Mouse (Mus musculus): ENCODE measurements around the gene Nutm1.
"Not testable (repeated sequence)": the region's sequence is repeated elsewhere in the genome, so short reads cannot be mapped to it uniquely, and the experiment has no call there.

Nutm1 gene

DNA sequence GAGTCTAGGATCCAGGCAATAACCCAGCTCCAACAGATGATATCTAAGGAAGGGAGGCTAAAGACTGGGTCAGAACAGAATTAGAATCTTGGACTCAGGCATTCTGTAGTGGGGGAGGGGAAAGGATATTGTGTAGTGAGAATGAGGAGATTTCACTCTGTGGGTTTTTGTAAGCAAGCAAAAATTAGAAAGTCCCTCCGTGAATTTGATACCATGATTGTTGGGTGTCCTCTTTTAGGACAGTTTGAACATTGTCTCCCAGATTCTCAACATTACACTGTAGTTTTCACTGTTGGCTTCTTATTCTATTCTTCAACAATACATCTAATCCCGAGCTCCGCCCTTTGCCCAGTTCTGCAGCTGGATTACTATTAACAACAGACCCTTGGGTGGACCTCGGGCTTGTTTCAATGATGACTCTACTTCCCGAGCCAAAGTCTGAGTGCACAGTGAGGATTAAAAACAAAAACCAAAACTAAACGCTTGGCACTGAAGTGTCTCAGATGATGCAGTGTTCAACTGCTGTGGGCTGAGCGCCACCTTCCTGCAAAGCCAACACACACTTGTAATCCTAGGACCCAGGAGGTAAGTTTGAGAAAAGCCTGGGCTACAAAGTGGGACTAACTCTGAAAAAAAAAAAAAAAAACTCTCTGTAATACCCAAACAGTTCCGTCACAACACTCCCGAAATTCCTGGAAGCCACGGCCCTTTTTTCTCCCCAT, at the start of gene Nutm1:
Nutm1 (minus strand) TSS at position 51 of the 722 bp plus-strand sequence.
- DNase-seq (ENCODE audit: low spot score in 2 of 2): no peak

DNA sequence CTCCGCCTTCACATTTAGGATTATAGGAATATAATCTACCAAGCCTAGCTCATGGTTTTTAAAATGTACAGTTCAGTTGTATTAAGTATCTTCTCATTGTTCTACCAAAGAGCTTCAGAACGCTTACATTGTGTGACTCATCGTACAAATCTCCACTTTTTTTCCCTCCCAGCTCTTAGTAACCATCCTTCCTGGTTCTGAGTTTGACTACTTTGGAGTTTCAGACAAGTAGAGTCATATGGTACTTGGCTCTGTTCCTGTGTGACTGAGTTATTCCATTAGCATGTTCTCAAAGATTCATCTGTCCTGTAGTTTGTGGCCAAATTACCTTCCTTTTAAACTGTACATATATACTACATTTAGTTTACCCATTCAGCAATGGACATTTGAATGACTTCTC, 49.6 kb upstream of the Nutm1 start:
- no peak for DNase-seq (ENCODE audit: low spot score in 2 of 2)

DNA sequence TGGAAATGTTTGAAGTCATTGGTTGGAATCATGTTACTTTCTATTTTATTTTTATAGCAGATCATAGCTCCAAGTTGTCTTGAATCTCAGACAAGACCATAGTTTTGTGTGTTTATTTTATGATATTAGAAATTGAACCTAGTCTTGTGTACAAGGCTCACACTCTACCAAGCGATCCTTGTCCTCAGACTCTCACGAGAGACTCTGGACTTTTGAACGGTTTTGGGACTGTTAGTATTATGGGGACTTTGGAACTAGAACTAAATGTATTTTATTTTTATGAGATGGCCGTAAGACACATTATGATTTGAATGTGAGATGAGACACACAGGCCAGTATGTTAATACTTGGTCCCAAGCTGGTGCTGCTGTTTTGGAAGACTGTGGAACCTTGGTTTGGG, 39.1 kb upstream of the Nutm1 start:
- no peak for DNase-seq (ENCODE audit: low spot score in 2 of 2)

DNA sequence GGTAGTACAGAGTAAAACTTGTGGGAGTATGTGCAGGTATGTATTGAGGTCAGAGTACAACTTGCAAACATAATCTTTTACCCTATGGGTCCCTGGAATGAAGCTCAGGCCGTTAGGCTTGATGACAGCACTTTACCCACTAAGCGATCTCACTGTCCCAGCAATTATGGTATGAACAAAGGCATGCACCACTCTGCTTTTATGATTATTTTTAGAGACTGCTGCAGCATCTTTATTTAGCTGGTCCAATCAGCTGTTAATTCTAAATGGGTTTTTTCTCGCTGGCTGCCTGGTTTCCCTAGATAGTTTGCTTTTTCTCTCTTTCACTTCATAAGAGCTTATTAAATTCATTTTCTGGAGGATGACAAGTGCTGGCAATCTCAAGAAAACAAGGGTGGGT, 37.1 kb upstream of the Nutm1 start:
- no peak for DNase-seq (ENCODE audit: low spot score in 2 of 2)

DNA sequence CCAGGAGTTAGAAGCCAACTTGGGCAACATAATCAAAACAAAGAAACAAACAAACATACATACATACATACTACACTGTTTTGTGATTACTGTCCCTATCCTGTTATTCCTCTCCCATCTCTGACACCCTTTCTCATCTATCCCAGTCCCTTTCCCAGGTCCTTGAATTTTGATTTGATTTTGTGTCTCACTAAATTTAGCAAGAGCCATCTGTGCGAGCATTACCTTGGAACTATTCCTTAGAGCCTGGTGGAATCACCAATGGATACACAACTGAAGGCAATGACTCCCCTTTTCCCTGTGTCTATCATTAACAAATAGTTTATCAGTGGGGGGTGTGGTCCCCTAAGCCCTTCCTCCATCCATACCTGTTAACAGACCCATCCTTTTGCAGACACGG, 33.7 kb upstream of the Nutm1 start:
- no peak for DNase-seq (ENCODE audit: low spot score in 2 of 2)

DNA sequence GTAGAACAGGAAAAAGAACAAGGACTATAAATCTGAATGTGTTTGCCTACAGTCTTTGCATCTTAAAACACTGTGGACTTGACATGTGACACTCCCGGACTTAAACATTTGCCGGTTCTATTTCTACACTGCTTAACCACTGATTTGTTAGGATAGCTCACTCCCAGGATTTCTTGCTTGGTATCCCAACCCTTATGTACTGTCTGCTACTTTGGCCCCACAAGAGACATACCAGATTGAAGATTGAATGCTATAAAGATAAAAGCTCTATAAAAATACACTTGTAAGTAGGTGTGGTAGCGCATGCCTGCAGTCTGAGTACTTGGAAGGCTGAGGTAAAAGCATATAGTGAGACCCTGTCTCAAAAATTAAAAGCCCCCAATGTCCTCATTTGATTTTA, 30.4 kb upstream of the Nutm1 start:
- DNase-seq (ENCODE audit: low spot score in 2 of 2): no peak

DNA sequence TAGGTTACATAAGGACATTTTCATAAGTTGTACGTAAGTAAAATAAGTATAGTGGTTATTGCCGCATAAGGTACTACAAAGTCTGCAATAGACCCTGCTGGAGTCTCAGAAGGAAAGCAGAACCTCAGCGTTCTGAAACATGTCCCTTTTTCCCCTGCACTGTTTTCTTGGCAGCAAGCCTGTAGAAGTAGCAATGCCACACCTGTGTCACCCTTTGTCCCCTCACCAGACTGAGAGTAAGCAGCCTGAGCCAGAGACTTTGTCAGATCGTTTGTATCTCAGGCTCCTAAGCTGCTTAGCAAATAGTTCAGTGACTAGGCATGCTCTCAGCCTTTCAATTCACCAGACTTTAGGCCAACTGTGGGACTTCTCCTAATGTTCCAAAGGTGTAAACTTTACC, 28.0 kb upstream of the Nutm1 start:
- no peak for DNase-seq (ENCODE audit: low spot score in 2 of 2)

DNA sequence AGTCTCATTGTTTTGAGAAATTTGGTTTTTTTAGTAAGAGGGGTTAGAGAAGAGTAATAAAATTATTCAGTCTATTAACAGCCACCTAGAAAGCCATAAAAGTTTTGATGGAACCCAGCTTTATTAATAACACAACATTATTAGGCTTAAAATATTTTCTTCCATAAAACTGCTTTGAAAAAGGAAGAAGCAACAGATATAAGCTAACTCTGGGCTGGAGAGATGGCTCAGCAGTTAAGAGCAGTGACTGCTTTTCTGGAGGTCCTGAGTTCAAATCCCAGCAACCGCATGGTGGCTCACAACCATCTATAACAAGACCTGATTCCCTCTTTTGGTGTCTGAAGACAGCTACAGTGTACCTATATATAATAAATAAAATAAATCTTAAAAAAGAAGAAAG, 27.0 kb upstream of the Nutm1 start:
- DNase-seq (ENCODE audit: low spot score in 2 of 2): not testable (repeated sequence)

DNA sequence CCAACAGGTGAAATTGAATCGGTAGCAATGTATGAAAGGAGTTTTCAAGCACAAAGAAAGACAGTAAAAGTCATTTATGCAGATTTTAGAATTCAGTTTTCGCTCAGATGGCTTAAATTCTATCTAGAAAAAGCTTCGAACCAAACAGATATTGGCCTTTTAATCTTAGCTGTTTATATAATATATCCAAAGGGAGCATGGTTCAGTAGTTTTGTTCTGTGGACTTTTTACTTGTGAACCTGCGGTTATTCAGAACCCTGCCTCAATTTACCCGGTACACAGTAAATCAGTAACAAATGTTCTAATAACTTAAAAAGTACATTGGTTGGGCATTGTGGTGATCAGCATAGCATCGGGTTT, 25.9 kb upstream of the Nutm1 start:
- no peak for DNase-seq (ENCODE audit: low spot score in 2 of 2)

DNA sequence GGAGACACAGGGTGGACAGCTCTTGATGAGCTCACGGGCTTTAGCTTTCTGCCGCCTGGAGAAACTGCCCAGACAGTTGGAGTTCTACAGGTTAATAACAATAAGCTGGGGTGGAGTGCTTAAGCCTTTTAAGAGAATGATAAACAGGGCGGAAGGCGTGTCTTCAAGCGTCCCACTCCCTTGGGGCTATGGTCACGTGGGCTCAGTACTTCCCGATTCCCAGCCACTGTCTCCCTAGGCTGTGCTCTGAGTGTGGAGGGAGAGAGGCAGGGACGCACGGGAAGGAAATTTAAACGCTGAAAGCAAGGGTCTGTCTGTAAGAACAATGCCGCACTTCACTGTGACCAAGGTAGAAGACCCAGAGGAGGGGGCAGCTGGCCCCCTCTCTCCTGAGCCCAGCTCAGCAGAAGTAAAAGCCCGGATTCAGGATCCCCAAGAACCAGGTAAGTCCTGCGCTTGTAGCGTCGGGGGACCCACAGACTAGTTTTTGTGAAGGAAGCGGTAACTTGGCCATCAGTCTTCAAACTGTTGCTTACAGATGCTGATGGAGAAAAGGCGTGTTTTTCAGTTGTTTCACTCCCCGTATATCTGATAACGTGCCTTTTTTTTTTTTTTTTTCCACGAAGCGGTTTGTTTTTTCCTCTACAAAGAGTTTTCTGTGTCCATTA, 25.4 kb upstream of the Nutm1 start:
- DNase-seq (ENCODE audit: low spot score in 2 of 2): no peak

DNA sequence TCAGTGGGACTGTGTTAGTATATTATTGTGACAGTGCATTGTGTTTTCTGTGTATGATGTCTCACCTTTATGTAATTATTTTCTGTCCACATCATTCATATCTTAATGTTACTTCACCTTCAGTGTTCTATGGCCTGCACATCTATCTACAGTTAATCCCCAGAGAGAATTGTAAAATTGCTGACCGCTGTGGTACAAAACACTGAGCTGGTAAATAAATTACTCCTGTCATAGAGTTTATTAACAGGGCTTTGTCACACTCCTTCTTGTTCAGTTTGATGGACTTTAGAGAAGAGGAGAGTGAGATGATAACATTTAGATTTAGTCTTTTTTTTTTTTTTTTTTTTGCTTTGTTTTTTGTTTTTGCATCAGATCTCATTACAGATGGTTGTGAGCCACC, 23.8 kb upstream of the Nutm1 start:
- DNase-seq (ENCODE audit: low spot score in 2 of 2): no peak

DNA sequence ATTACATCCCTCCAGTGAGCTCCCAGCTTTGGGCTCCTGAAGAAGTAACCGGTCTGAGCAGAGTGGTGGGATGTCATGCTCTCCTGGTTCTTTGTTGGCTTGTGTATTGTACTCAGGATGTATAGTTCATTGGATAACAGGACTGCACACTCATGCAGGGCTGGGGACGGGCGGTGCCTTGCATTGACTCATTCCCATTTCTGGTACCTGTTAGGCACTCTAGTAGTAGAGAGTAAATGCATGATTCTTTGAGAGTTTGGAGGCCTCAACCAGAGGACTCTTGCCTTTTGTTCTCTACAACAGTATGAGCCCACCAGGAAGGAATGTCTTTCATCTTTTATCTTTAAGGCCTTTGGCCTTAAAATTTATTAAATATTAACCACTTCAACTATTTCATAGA, 17.8 kb upstream of the Nutm1 start:
- no peak for DNase-seq (ENCODE audit: low spot score in 2 of 2)

DNA sequence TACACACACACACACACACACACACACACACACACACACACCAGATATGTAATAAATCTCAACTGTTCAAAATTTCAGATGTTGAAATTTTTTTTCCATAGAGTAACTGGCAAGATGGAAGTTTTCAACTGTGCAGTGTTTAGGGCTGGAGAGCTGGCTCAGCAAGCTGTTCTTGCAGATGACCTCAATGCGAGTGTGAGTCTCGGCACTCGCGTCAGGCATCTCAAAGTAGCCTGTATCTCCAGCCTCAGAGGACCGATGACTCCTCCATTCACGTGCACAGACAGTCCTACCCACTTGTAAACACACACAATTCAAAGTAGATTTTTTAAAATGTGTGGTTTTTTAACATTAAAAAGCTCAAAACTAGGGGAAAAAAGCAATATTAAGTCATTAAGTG, 14.4 kb upstream of the Nutm1 start:
- DNase-seq (ENCODE audit: low spot score in 2 of 2): no peak

DNA sequence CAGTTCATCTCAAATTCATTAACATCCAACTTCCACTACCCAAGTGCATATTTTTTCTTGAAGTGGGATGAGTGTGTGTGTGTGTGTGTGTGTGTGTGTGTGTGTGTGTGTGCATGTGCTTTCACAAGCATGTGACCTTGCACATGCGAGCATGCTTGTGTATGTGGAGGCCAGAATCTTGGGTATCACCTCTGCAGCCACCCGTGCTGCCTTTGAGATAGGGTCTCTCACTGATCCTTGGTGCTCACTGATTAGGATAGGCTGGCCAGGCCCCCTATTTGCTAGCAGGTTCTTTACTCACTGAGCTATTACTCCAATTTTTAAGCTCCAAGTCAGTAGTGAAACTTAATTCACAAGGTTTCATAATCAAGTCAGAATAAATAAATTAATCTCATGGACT, 13.8 kb upstream of the Nutm1 start:
- no peak for DNase-seq (ENCODE audit: low spot score in 2 of 2)

DNA sequence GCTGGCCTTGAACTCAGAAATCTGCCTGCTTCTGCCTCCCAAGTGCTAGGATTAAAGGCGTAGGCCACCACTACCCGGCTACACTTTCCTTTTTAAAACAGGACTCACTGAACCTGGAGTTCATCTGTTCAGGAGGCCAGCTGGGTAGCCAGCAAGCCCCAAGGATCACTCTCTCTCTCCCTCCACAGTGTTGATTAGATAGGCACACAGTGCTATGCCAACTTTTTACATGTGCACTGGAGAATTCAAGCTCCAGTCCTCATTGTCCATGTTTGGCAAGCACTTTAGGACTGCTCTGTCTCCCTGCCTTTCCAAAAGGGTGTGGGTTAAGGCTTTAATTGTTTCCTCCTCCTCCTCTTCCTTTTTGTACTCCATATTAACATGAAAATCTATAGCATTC, 10.9 kb upstream of the Nutm1 start:
- DNase-seq (ENCODE audit: low spot score in 2 of 2): no peak

DNA sequence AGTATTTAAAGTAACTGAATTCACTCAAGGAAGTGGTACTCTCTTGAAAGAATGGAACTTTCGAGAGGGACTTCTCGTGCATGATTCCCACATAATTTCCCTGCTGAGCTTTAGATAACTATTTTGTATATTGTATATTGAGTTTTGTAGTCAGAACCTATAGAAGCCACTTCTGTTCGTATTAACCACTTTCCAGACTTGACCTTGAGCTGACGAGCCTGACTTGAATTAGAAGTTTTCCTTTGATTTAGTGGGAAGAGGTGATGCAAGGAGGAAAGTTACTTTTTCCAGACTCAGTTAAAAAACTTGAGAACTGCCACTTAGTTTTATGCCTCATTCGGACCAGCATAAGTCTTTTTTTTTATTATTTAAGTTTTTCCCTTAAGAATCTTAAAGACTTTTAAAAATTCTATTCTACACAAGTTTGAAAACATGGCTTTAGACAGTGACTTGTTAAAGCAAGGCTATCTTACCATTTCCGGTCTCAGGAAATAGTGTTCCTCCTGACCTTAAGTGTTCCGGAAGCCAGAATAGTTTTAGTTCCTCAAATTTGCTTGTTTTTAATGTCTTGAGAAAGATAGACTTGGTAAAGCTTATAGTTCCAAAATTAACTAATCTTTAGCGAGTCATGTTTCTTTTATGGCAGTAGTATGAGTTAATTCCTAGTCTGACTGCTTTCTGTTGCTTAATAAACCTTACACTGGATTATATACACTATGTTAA, 8.6 kb upstream of the Nutm1 start:
- no peak for DNase-seq (ENCODE audit: low spot score in 2 of 2)

DNA sequence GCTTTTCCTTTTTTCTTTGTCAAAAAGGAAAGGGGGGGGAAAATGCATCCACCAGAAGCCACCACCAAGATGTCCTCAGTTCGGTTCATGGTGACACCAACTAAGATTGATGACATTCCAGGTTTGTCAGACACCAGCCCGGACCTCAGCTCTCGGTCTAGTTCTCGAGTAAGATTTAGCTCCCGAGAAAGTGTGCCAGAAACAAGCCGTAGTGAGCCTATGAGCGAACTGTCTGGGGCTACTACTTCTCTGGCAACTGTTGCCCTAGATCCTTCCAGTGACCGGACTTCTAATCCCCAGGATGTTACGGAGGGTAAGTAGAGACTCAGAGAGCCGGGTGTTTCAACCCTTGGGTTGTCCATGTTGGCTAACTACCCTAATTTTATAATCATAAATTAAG, 7.7 kb upstream of the Nutm1 start:
- DNase-seq (ENCODE audit: low spot score in 2 of 2): no peak

DNA sequence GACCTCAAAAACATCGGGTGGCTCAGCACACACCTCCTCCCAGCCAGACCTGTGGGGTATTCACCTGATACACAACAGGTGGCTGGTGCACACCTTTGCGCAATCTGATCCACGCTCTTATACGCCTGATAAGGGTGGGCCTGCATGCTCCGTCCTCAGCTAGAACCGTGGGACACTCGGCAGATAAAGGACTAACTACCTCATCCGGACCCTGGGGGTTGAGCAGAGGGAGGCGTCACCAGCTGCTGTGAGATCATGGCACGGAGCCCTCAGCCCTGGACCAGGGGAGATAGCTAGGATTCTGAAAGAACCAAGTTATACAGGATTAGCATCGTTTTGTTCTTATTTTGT, 7.1 kb upstream of the Nutm1 start, which contains the start of gene Gm21985:
Gm21985 (plus strand) TSS at position 73 of the 351 bp plus-strand sequence.
- DNase-seq (ENCODE audit: low spot score in 2 of 2): peak; percentile 53 to 54

DNA sequence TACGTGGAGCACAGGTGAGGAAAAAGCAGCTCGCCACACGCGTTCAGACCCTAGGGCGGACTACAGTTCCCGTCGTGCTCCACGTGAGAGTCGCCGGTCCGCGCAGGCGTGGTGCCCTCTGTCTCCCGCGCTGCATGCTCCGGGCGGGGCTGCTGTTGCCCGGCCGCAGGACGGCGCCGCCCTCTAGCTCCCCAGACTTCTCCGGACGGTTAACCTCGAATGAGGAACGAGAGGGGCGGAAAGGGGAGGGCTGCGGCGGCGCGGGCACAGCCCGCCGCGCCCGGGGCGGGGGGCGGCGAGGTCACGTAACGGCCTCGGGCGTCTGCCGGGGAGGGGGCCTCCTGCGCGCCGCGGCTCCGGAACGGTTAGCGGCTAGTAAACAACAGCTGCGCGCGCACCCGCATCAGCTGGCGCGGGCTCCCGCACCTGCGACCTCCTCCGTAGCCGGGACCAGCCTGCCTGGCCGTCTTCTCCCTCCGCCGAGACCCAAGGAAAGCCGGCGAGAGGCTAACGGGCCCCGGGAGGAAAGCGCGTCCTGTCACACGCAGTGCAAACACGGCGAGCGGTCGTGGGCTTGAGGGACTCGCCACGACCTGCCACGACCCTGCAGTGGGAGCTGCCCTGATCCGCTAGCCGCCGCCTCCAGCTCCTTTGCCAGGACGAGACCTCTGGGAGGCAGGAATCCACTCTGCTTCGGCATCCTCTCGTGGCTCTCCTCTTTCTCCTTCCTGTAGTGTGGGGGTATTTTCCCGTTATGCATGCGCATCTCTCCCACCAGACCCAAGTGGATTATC, 6.6 kb upstream of the Nutm1 start, which contains the start of gene Slc12a6:
Slc12a6 (plus strand) TSS at position 378 of the 794 bp plus-strand sequence.
- DNase-seq (ENCODE audit: low spot score in 2 of 2): peak; percentile 91 to 94

DNA sequence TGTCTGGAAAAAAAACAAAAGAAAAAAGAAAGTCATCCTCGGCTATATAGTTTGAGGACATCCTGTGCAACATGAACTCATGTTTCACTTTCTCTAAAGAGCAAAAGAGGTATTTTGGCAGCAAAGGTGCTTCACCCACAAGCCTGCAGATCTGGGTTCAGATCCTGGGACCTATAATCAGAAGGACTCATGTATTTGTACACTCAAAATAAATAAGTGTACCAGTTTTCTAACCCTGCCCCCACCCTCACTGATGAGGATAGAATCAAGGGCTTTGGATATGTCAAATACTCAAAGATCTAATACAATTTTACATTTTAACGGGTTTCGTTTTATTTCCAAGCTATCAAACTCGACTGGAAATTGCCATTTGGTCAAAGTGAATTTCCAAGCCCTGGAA, 5.3 kb upstream of the Nutm1 start:
- no peak for DNase-seq (ENCODE audit: low spot score in 2 of 2)

DNA sequence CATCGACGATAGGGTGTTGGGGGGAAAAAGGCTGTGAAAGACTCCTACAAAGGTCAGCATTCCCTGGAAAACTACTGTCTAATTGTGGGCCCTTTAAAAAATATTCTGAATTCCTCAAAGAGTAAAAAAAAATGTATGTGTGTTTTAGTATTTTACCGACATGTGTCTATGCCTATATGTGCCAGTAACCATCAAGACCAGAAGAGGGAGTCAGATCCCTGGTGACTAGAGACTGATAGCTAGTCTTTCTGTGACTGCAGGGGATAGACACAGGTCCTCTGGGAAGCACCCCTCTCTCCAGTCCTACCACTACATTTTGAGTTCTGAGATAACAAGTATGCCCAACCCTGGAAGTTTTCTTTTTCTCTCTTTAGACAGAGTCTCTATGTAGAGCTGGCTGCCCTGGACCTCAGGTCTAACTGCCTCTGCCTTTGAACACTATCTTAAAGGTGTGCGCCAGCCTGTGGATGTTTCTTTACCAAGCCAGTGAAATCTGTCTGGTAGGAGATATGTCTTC, 3.7 kb upstream of the Nutm1 start:
- DNase-seq (ENCODE audit: low spot score in 2 of 2): no peak

Data from thymus, postnatal 10 days (tissue).